Mouse (Mus musculus) ZHBTc4 (cell line): Measurements from ENCODE around the gene Vmn1r3.
"Not testable (repeated sequence)": the region's sequence is repeated elsewhere in the genome, so short reads cannot be mapped to it uniquely, and the experiment has no call there.

Experiments
- DNase-seq: peaks from one replicate; pipeline ENCODE4 v3.0.0-alpha.2; 2011; ENCODE audit warnings: low read depth, low spot score

Vmn1r3 gene

DNA sequence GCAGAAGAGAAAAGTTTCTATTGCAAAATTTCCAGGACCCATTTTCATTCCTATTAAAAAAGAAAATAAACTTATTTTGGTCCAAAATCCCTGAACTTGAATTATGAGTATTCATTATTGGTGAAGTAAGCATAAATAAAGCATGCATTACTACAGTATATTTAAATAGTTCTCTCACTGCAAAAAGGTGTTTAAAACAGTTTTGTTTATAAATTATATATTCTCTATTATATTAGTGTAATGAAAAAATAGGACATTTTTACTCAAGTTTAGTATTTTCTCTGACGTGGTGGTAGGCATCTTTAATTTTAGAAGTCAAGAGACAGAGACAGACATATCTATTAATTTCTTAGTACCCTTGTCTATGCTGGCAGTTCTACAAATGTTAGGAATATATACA lies at the start of gene Vmn1r3:
Vmn1r3 (minus strand) TSS at position 101 of the 400 bp plus-strand sequence.
- not testable (repeated sequence) for DNase-seq

DNA sequence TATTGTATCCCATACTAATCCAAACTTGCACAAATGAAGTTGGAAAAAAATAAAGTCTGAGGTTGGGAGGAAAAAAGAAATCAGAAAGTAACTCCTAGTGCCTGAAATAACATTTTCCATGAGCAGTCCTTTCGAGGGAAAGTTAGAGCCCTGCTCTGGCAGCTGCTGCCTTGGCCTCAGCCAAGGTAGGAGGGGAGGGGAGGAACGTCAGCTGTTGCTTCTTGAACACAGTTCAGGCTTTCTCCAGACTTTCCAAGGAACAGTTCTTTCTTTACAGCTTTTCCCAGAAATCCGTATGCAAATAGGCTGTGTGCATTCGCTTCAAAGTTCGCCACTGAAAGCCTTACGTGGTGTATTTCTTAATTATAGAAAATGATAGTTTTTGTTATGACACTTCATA lies 46.9 kb upstream of the Vmn1r3 start:
- no peak for DNase-seq

DNA sequence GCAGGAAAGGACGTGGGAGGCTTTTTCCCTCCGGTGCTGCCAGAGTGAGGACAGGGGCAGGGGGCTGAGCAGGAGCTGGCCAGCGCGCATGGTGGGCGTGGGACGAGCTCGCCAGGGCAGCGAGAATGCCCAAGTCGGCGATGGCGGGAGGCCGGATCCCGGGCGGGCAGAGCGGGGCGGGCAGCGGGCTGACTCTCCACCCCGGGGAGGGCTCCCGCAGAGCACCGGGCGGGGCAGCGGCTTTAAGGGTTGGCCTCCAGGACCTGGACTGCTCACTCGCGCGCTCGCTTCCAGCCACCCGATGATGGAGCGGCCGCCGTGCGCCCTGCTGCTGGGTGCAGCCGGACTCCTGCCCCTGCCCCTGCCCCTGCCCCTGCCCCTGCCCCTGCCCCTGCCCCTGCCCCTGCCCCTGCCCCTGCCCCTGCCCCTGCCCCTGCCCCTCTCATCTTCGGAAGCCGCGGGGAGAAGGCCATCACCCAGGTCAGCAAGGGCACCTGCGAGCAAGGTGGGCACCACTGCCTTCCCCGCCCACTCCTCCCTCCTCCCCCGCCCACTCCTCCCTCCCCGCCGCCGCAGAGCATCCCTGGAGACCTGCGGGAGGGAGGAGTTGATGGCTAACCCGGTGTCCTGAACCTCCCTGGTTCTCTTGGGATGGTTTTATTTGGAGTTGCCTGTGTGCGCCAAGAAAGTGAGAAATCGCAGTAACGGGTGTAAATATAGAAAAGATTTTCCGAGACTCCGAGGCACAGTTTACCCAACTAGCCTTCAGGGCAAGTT lies 45.9 kb upstream of the Vmn1r3 start:
- peak; percentile 45 for DNase-seq

DNA sequence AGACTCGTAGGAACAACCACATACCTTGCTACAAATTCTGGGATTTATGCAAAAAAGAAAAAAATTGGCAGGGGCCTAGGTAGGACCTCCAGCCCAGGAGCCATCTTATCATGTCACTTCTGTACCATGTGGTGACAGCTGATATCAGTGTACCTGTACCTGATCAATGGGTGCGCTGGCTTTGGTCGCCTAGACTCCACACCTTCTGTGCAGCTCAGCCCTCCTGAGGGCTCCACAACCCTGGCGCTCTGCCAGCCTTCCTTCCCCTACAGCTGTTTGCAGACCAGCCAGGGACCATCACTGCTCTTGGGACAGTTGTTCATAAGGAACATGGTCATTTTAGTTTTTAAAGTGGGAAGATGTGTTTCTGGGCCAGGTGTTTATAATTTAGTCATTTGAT lies 44.4 kb upstream of the Vmn1r3 start:
- no peak for DNase-seq

DNA sequence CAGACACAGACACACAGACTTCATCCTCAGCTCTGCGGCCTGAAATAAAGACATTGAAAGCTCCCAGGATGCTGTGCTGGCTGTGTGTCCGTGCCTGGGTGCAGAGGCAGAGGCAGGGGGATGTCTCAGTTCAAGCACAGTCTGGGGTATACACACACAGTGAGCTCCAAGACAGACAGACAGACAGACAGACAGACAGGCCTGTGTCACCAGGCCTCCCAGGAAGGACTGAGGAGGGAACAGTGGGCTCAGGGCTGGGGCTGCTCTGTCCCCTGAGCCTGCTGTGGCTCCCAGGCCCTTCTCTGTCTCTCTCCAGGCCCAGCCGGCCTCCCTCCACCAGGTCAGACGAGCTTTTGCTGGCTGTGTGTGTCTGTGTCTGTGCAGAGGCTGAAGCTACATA lies 43.3 kb upstream of the Vmn1r3 start:
- no peak for DNase-seq

- no peak for DNase-seq
Observed at GRCm38 (mm10) chr4:3227751-3228150, 42.6 kb upstream of the Vmn1r3 start.

- no peak for DNase-seq
Observed at GRCm38 (mm10) chr4:3226488-3226887, 41.3 kb upstream of the Vmn1r3 start.

DNA sequence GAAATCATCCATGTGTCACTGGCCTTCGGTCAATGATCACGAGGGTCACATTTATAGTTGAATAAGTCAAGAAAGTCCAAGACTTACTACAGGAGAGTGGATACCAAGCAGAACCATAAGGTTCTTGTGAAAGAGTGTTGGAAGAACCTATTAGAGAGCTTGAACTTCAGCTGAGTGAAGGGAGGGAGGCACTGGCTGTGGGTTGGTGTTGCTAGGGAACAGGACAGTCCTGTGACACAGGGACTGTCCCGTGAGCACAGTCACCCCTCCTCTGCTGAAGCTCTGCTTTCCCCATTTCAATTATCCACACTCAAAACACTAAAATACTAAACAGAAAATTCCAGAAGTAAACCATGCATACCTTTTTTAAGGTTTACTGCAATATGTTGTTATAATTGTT lies 40.3 kb upstream of the Vmn1r3 start:
- not testable (repeated sequence) for DNase-seq

GRCm38 (mm10) chr4:3224848-3225247 lies 39.7 kb upstream of the Vmn1r3 start:
- DNase-seq, result not testable (repeated sequence)

DNA sequence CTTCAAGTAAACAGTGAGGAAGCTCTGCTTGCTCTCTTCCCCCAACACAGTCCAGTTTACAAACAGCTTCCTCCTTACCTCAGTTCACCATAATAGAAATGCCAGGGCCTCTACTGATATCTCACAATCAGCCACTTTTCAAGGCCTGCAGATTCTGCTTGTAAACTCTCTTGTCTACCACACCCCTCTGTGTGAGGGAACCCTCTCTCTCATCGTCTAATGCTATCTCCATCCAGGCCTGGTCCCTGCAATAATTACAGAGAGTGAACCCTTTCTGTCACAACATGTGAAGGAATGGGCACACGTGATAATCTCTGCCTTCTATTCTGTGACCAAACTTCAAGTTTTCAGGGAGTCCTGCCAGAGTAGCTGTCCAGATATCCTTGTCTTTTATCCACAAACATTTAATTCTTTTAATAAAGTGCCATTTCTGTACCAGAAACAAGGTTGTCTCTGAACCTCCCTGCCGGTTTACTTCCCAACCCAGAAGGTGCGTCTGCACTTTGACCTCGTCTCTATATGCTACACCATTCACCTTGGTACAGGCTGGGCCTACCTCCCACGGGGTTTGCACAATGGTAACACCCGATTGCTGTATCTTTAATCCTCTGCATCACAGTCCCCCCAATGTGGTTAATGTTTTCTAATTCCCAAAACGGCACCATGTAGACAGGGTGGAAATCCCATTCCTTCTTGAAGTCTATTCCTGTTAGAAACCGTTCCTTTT lies 38.5 kb upstream of the Vmn1r3 start:
- not testable (repeated sequence) for DNase-seq

GRCm38 (mm10) chr4:3216382-3216781 lies 31.2 kb upstream of the Vmn1r3 start:
- DNase-seq, result not testable (repeated sequence)

GRCm38 (mm10) chr4:3213349-3213748 lies 28.2 kb upstream of the Vmn1r3 start:
- DNase-seq, result not testable (repeated sequence)

DNA sequence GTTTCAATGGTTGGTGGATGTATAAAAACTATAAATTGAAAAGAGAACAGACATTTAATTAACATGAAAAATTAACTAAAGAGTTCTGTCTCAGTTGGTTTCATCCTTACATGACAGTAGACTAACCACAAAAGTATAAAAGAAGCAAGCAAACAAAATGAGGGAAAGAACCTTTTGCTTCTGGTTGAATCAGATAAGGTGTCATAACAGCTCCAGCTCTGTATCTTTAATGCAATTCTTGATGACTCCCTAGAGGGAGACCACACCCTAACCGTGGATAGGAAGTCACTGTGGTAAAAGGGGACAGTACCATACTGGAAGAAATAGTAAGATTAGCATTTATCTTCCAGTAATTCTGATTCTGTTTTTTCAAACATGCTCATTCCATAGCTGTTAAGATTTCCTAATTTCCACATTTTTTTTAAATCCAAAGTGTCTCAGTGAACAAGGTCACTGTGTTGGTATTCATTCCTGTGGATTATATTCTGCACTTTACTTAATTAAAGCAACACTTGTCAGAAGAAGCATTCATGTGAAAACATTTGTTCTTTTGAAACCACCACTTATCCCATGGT lies 24.6 kb upstream of the Vmn1r3 start:
- DNase-seq, result not testable (repeated sequence)

GRCm38 (mm10) chr4:3176746-3177490 lies 8.2 kb downstream of the Vmn1r3 start:
- peak; percentile 47 for DNase-seq

- DNase-seq, result peak; percentile 48
Observed at GRCm38 (mm10) chr4:3176195-3176594, 9.0 kb downstream of the Vmn1r3 start.

- DNase-seq, result not testable (repeated sequence)
Observed at GRCm38 (mm10) chr4:3175756-3176155, 9.4 kb downstream of the Vmn1r3 start.

DNA sequence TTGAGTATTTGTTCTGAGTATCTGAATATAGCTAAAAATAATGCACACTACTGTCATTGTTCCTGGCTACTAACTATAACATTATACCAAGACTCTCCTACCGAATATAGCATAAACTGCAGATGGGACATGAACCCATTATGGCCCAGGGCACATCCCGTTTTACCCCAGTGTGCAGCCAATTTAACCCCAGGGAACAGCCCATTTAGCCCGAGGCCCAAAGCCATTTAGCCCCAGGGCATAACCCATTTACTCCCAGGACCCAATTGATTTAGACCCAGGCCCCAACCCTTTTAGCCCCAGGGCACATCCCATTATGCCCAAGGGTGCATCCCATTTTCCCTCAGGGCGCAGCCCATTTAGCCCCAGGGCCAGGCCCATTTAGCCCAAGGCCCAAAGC lies 10.6 kb downstream of the Vmn1r3 start:
- peak; percentile 44 for DNase-seq

DNA sequence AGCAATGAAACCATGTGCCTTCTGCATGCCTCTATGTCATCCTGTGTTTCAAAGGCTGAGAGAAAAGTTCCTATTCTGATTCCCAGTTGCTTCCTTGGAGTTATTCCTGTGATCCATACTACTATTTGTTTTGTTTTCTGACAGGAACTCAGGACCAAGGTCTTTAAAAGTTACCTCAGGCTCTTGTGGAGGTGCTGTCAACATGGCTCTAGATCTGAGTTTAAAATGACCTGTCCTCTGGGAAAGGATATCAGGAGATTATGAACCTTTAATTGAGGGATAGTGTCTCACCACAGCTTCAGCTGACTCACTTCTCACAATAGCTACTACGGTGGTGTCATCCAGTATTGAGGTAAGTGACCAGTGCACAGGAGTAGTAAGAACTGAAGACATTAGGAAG lies 18.1 kb downstream of the Vmn1r3 start, which contains the start of gene Vmn1r2:
Vmn1r2 (plus strand) TSS at position 301 of the 400 bp plus-strand sequence.
- not testable (repeated sequence) for DNase-seq

DNA sequence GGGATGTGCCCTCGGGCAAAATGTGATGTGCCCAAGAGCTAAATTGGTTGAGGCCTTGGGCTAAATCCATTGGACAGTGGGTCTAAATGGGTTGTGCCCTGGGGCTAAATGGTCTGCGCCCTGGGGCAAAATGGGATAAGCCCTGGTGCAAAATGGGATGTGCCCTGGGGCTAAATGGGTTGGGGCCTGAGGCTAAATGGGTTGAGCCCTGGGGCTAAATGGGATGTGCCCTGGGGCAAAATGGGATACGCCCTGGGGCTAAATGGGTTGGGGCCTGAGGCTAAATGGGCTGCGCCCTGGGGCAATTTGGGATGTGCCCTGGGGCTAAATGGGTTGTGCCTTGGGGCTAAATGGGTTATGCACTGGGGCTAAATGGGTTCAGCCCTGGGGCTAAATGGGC lies 20.1 kb downstream of the Vmn1r3 start:
- peak; percentile 45 for DNase-seq

DNA sequence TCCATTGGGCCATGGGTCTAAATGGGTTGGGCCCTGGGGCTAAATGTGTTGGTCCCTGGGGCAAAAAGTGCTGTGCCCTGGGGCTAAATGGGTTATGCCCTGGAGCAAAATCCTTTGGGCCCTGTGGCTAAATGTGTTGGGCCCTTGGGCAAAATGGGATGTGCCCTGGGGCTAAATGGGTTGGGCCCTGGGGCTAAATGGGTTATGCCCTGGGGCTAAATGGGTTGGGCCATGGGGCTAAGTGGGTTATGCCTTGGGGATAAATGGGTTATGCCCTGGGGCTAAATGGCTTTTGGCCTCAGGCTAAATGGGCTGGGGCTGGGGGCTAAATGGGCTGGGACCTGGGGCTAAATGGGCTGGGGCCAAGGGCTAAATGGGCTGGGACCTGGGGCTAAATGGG lies 20.7 kb downstream of the Vmn1r3 start:
- DNase-seq, result peak; percentile 2

- not testable (repeated sequence) for DNase-seq
Observed at GRCm38 (mm10) chr4:3153320-3153719, 31.8 kb downstream of the Vmn1r3 start.

- not testable (repeated sequence) for DNase-seq
Observed at GRCm38 (mm10) chr4:3147926-3148325, 37.2 kb downstream of the Vmn1r3 start.
